Mouse (Mus musculus) cortical plate, adult 2 months (tissue): Measurements from ENCODE around the gene Gm17545. TPM values are rescaled to one million over a fixed set of nuclear protein-coding genes. Genes with fewer than 3 reads are reported as not detected.

Experiments used
- H3K27ac ChIP-seq: fragments of 200-500 bp; 2 replicates; pipeline ENCODE4 v1.5.1; 2012; ENCODE audit warnings: low read length, control low read depth, inconsistent platforms; ENCODE audit not compliant: insufficient read depth
- H3K4me1 ChIP-seq: fragments of 200-500 bp; 2 replicates; pipeline ENCODE4 v1.6.1; 2011; ENCODE audit warnings: low read length; ENCODE audit not compliant: control insufficient read depth, insufficient read depth
- H3K4me3 ChIP-seq: fragments of 200-500 bp; 2 replicates; pipeline ENCODE4 v1.5.1; 2011; ENCODE audit warnings: mild to moderate bottlenecking, low read length, control low read depth; ENCODE audit not compliant: insufficient read depth
- CTCF ChIP-seq: fragments of 200-500 bp; IDR thresholded peaks from 2 replicates; pipeline ENCODE4 v1.5.1; 2011; ENCODE audit warnings: mild to moderate bottlenecking, control low read depth, low read length; ENCODE audit not compliant: insufficient read depth; ENCODE audit errors: extremely low read depth
- POLR2A ChIP-seq: fragments of 200-500 bp; IDR thresholded peaks from 2 replicates; pipeline ENCODE4 v1.6.1; 2011; ENCODE audit warnings: mild to moderate bottlenecking, low read length, control low read depth; ENCODE audit not compliant: insufficient read depth; ENCODE audit errors: extremely low read depth
- polyA plus RNA-seq: library from polyadenylated mRNA; depleted of rRNA; stranded (reverse); fragments of >200 nt; gene quantifications from 2 replicates; pipeline ENCODE4 v1.2.3, GENCODE M21; 2012

Gene Gm17545
- polyA plus RNA-seq, 1 experiment, result not detected

DNA sequence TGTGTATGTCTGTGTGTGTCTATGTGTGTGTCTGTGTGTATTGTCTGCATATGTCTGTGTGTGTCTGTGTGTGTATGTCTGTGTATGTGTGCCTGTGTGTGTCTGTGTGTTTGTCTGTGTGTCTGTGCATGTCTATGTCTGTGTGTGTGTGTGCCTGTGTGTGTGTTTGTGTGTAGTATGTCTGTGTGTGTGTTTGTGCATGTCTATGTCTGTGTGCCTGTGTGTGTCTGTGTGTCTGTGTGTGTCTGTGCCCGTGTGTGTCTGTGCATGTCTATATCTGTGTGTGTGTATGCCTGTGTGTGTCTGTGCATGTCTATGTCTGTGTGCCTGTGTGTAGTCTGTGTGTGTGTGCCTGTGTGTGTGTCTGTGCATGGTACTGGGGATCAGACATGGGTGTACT lies 9.0 kb upstream of the Gm17545 start:
- no peaks in the 10 kb centered on the region for H3K4me1 ChIP-seq
- H3K4me3 ChIP-seq, result no peak overlapping the region
- TF ChIP-seq CTCF, result no peak
- no peak for TF ChIP-seq POLR2A
- H3K27ac ChIP-seq, result no peak overlapping the region

DNA sequence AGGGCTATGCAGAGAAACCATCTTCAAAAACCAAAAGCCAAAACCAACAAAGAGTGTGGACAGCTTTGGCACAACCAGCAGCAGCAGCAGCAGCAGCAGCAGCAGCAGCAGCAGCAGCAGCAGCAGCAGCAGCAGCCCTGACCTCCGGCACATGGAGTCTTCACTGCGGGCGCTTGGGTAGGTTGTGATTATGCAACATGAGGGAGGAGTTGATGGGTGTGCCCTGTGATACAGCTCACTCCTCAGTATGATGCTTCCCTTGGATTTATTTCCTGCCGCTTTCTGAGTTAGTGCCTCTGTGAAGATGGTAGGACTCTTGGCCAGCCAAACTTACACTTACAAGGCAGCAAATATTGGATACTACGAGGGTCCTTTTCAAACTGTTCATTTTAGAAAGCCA lies 6.9 kb upstream of the Gm17545 start:
- Histone ChIP-seq H3K4me3 (no peak overlapping the region), H3K4me1 (no peaks in the 10 kb centered on the region), H3K27ac (no peak overlapping the region)
- TF ChIP-seq POLR2A (no peak), CTCF (no peak)

DNA sequence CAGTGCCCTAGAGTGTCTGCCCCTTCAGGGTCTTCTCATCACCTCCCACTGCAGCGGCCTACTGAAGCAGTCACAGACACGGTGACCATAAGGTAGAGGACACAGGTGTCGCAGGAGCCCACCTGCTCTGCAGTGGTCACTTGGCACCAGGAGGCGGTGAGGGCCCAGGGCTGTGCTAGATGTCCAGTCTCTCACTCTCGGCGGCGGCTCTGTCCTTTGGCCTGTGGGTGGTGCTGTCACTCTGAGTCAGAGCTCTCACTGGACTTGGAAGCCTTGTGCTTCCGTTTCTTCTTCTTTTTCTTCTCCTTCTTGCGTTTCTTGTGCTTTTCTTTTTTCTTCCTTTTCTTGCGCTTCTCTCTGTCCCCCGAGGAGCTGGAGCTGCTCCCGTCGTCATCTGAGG lies 5.7 kb upstream of the Gm17545 start:
- no peak for TF ChIP-seq CTCF
- no peak for TF ChIP-seq POLR2A
- Histone ChIP-seq H3K27ac (no peak overlapping the region), H3K4me1 (peaks cover 4% of the 10 kb centered on the region; the same call in 1 of the 2 replicates), H3K4me3 (no peak overlapping the region)

DNA sequence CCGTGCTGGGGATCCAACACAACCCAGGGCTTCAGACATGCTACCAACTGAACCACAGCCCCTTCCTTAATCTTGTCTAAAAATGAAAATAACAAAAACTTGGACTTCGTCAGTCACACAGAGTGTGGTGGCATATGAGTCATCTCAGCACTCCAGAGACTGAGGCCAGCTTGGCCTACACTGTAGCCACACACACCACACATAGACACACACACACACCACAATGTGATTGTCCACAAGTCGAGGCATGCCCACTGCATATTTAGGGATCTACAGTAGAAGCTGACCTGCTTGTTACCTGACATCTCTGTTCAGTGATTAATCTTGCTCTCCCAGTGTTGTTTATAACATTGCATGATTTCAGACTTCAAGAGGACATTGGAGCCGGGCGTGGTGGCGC lies 4.9 kb upstream of the Gm17545 start:
- TF ChIP-seq POLR2A, result no peak
- no peak for TF ChIP-seq CTCF

DNA sequence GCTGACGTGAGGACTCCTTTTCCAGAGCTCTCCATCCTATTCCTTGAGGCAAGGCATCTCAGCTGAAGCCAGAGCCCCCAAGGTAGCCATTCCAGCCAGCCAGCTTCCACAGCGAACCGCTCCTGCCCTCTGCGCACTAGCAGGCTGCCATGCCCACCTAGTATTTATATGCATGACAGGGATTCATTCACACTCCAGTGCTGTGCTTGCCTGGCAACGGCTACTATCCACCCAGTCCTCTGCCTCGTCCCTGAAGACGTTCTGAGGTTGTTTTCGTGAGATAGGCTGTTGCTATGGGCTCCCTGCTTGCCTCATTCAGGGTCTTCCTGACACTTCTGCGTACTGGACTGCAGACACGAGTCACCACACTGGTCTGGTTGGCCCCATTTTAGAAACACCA lies 1.4 kb upstream of the Gm17545 start:
- H3K4me1 ChIP-seq, result peaks cover 4% of the 10 kb centered on the region; the same call in 1 of the 2 replicates
- no peak overlapping the region for H3K4me3 ChIP-seq
- H3K27ac ChIP-seq, result no peak overlapping the region
- no peak for TF ChIP-seq CTCF

More for the DNA sequence above, 4.9 kb upstream of the Gm17545 start:
- no peak overlapping the region for H3K4me3 ChIP-seq
- no peak overlapping the region for H3K27ac ChIP-seq
- H3K4me1 ChIP-seq, result peaks cover 4% of the 10 kb centered on the region; the same call in 1 of the 2 replicates

DNA sequence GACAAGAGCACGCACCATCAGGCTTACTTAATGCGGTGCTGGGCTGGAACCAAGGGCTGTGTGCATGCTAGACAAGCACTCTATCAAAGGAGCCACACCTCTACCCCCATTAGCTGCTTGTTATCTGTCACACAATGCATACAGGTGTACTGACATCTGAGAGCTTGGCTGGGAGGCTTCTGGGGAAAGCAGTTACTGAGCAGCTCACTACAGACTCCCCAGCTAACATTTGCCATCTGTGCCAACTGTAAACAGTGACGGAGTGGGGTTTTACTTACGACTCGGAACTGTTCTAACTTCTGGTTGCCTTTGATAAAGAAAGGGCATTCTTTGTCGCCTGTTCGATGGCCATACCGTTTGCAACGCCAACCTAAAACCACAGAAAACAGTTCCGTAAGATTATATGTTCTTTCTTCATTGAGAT lies 577 bp upstream of the Gm17545 start:
- Histone ChIP-seq H3K27ac (no peak overlapping the region), H3K4me3 (no peak overlapping the region), H3K4me1 (peaks cover 4% of the 10 kb centered on the region; the same call in 1 of the 2 replicates)
- TF ChIP-seq CTCF (no peak), POLR2A (no peak)

DNA sequence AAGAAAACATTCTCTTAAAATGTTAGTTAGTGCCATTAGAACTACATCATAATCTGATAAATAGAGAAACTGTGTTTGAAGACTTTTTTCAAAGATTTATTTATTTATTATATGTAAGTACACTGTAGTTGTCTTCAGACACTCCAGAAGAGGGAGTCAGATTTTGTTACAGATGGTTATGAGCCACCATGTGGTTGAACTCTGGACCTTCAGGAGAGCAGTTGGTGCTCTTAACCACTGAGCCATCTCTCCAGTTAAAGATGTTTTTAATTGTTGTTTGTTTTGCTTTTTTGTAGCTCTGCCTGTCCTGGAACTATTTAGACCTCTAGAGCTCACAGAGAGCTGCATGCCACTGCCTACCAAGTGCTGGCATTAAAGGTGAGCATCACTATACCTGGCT lies 951 bp downstream of the Gm17545 start:
- Histone ChIP-seq H3K4me3 (no peak overlapping the region), H3K4me1 (peaks cover 4% of the 10 kb centered on the region; the same call in 1 of the 2 replicates), H3K27ac (no peak overlapping the region)
- TF ChIP-seq CTCF, result no peak
- TF ChIP-seq POLR2A, result no peak

DNA sequence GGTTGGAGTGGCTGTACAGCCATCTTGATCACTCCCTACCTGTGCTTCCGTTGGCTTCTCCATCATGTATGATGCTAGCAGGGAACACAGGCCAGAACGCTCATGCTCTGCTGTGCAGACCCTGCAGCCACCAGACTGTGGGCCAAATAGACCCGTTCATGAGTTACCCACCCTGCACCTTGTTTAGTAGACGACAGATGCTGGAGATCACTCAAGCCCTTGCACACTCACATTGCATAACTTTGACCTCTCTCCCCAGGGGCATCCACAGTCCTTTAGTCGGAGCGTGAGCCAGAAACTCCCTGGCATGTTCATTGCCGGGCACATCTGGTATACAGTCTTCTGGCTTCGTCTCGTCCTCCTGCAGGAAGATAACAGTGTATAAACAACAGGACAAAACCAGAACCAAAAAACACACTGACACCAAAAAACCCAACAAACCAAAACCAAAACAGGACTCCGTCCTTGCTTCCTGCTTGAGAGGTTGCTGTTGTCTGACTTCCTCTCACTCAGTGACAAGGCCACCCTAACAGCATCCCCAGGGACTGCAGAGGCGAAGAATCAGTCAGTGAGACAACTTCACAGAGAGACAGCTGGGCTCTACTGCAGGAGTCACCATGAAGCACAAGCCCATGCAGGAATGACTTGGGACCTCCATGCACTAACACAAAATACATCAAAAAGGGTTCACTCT lies 3.2 kb downstream of the Gm17545 start:
- H3K27ac ChIP-seq, result no peak overlapping the region
- no peak overlapping the region for H3K4me3 ChIP-seq
- H3K4me1 ChIP-seq, result peaks cover 4% of the 10 kb centered on the region; the same call in 1 of the 2 replicates
- TF ChIP-seq CTCF (no peak), POLR2A (no peak)

DNA sequence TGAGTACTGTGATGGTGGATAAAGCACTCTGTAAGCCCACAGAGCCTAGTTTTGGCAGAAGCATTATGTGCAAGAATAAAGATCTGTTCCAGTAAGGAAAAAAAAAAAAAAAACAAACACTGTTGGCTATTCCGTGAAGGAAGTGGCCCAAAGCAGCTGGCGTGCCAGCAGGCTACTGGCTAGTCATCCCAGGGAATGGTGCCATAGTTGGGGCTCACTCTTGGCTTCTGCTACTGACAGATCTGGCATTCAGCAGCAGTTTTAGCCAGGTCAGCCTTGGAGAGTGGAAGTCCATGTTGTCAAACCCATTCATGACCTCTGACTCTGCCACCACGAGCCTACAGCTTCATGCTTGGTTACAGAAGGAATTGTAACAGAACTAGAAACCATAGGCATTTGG lies 7.9 kb downstream of the Gm17545 start:
- Histone ChIP-seq H3K4me3 (no peak overlapping the region), H3K4me1 (0 out of 2 replicates have a peak, but pooled peaks cover 1% of the 10 kb centered on the region), H3K27ac (no peak overlapping the region)
- no peak for TF ChIP-seq POLR2A
- no peak for TF ChIP-seq CTCF

DNA sequence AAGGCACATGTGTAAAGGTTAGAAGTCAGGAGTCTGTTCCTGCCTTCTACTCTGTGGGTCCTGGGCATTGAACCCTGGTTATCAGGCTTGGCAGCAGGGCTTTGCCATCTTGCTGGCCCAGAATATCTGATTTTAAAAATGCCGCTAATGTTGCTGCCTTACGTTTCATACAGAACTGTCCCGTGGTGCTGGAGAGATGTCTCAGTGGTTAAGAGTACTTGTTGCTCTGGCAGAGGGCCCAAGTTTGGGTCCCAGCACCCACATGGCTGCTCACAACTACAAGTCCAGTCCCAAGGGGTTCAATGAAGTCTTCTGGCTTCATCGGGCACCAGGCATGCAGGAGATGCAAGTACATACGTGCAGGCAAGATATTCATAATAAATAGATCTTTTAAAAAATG lies 12.1 kb downstream of the Gm17545 start:
- H3K4me3 ChIP-seq, result no peak overlapping the region

More for the DNA sequence above, 12.1 kb downstream of the Gm17545 start:
- Histone ChIP-seq H3K27ac (no peak overlapping the region), H3K4me1 (0 out of 2 replicates have a peak, but pooled peaks cover 1% of the 10 kb centered on the region)
- TF ChIP-seq POLR2A (no peak), CTCF (no peak)
